9 mouse cellular contexts compared by ENCODE assay signal in genomic region chr11:21996325-21996647, GRCm38 (mm10). TPM values are rescaled to one million over a fixed set of nuclear protein-coding genes. Genes with fewer than 3 reads are reported as not detected.
DNase-seq lines count a peak whose midpoint lies in the region; ATAC-seq and TF ChIP-seq lines count a peak whose summit lies in the region.
"Had no signal": no experiment of that assay in that cellular context is flagged by ENCODE, and none has a peak within 500 bp of the region (broad histone marks: within the 10 kb centered on the region; RNA-seq: fewer than 3 reads in every experiment).

No protein-coding gene starts in this region.

- H3K27ac ChIP-seq in heart, embryonic 16.5 days (ENCODE audit: low read length) = no peak overlapping the region
- no peak overlapping the region for H3K27ac ChIP-seq in ES-Bruce4 (ENCODE audit: insufficient read depth, low read length)
- peak overlapping the region; percentile 70 for H3K27ac ChIP-seq in forebrain, embryonic 13.5 days
- no peak overlapping the region for H3K27ac ChIP-seq in limb, embryonic 14.5 days (replicated peaks; ENCODE audit: low read depth, low read length)

- peak overlapping the region; percentile 47 for H3K4me3 ChIP-seq in heart, embryonic 16.5 days (ENCODE audit: low read length)
- H3K4me3 ChIP-seq in ES-Bruce4 (ENCODE audit: low read depth, low read length) = peak overlapping the region; percentile 43
- peak overlapping the region; percentile 75 for H3K4me3 ChIP-seq in forebrain, embryonic 13.5 days
- peak overlapping the region; percentile 29 for H3K4me3 ChIP-seq in limb, embryonic 14.5 days (replicated peaks; ENCODE audit: low read length)

- no peak for TF ChIP-seq EP300 in ES-Bruce4 (IDR thresholded peaks at IDR 0.05; ENCODE audit: insufficient read depth, low read depth, low read length)

- no peak for ATAC-seq in heart, embryonic 16.5 days (replicated peaks; ENCODE audit: extremely low read depth, insufficient read depth, low FRiP score)
- ATAC-seq in forebrain, embryonic 13.5 days = 0 out of 2 replicates have a peak, but pooled peaks have one; percentile 11
- ATAC-seq in limb, embryonic 14.5 days (ENCODE audit: low FRiP score, low read depth) = no peak

- 7% methylated on average over 13 of the region's 13 CpGs for WGBS in heart, embryonic 16.5 days
- 13% methylated on average over 13 of the region's 13 CpGs for WGBS in forebrain, embryonic 13.5 days
- 1% methylated on average over 13 of the region's 13 CpGs for whole genome bisulfite sequencing in limb, embryonic 14.5 days

- H3K36me3 ChIP-seq in heart, embryonic 16.5 days (ENCODE audit: control insufficient read depth, insufficient read depth) = no peaks in the 10 kb centered on the region
- H3K36me3 ChIP-seq in ES-Bruce4 (ENCODE audit: control insufficient read depth, insufficient read depth, low read length, poor library complexity, severe bottlenecking) = no peaks in the 10 kb centered on the region
- peaks cover 14% of the 10 kb centered on the region for H3K36me3 ChIP-seq in forebrain, embryonic 13.5 days (ENCODE audit: poor library complexity, severe bottlenecking)
- no peaks in the 10 kb centered on the region for H3K36me3 ChIP-seq in limb, embryonic 14.5 days (ENCODE audit: control insufficient read depth, insufficient read depth, low read length)
- H3K36me3 ChIP-seq: G1E had no signal

- H3K9me3 ChIP-seq in heart, embryonic 16.5 days (replicated peaks; ENCODE audit: control insufficient read depth, low read length) = no peaks in the 10 kb centered on the region
- H3K9me3 ChIP-seq in ES-Bruce4 (replicated peaks; ENCODE audit: control insufficient read depth, insufficient read depth, low read length, poor library complexity, severe bottlenecking) = no peaks in the 10 kb centered on the region
- no peaks in the 10 kb centered on the region for H3K9me3 ChIP-seq in forebrain, embryonic 13.5 days (replicated peaks)
- H3K9me3 ChIP-seq in limb, embryonic 14.5 days (ENCODE audit: control insufficient read depth, low read length) = no peaks in the 10 kb centered on the region

- H3K4me2 ChIP-seq in heart, embryonic 16.5 days (ENCODE audit: low read depth, low read length) = peak overlapping the region; percentile 66
- peak overlapping the region; percentile 88 for H3K4me2 ChIP-seq in forebrain, embryonic 13.5 days
- peak overlapping the region; percentile 41 for H3K4me2 ChIP-seq in limb, embryonic 14.5 days (replicated peaks; ENCODE audit: low read depth, low read length, severe bottlenecking)

- H3K9ac ChIP-seq in heart, embryonic 16.5 days (ENCODE audit: low read length) = no peak overlapping the region
- no peak overlapping the region for H3K9ac ChIP-seq in ES-Bruce4 (ENCODE audit: low read depth, poor library complexity, severe bottlenecking)
- H3K9ac ChIP-seq in forebrain, embryonic 13.5 days = peak overlapping the region; percentile 96
- no peak overlapping the region for H3K9ac ChIP-seq in limb, embryonic 14.5 days (ENCODE audit: low read depth, low read length, severe bottlenecking)

- H3K27me3 ChIP-seq in heart, embryonic 16.5 days (ENCODE audit: control insufficient read depth, insufficient read depth, low read length) = peaks cover 87% of the 10 kb centered on the region
- H3K27me3 ChIP-seq in ES-Bruce4 (ENCODE audit: control insufficient read depth, insufficient read depth, low read length, poor library complexity, severe bottlenecking) = peaks cover 76% of the 10 kb centered on the region
- H3K27me3 ChIP-seq in forebrain, embryonic 13.5 days = peaks cover 60% of the 10 kb centered on the region
- H3K27me3 ChIP-seq in limb, embryonic 14.5 days (ENCODE audit: control insufficient read depth, insufficient read depth, low read length) = peaks cover 83% of the 10 kb centered on the region

- TF ChIP-seq POLR2A in ES-Bruce4 (IDR thresholded peaks at IDR 0.05; ENCODE audit: insufficient read depth, low read length) = no peak
- no peak for TF ChIP-seq POLR2A in limb, embryonic 14.5 days (IDR thresholded peaks at IDR 0.05; ENCODE audit: borderline replicate concordance, extremely low read depth, insufficient read depth, insufficient read length)

- peaks cover 15% of the 10 kb centered on the region for H3K4me1 ChIP-seq in heart, embryonic 16.5 days (ENCODE audit: control insufficient read depth, insufficient read depth, low read length)
- H3K4me1 ChIP-seq in ES-Bruce4 (ENCODE audit: control insufficient read depth, insufficient read depth, low read length) = no peaks in the 10 kb centered on the region
- peaks cover 78% of the 10 kb centered on the region for H3K4me1 ChIP-seq in forebrain, embryonic 13.5 days
- H3K4me1 ChIP-seq in limb, embryonic 14.5 days (ENCODE audit: control insufficient read depth, insufficient read depth, low read length) = peaks cover 8% of the 10 kb centered on the region

- no peak for TF ChIP-seq CTCF in ES-Bruce4 (IDR thresholded peaks at IDR 0.05; ENCODE audit: low read depth, low read length)

- DNase-seq in heart, adult 18-20 months = no peak
- no peak for DNase-seq in limb, embryonic 14.5 days (ENCODE audit: low spot score)
- DNase-seq in adrenal gland, postnatal 36 days = no peak
- DNase-seq in layer of hippocampus, adult 8-10 months (ENCODE audit: low spot score in 2 of 2) = no peak
- DNase-seq in gastrocnemius, adult 8-10 months (ENCODE audit: low spot score in 2 of 2) = no peak

RNA-seq across cellular contexts. Expression of gene Otx1, which starts 6.4 kb away (rescaled TPM):
- 0.13 and 0.26 TPM in 2 replicates for polyA plus RNA-seq in heart, embryonic 16.5 days (2015; fragmentation: Nextera tagmentation; extraction: Ambion mirVana)
- under 1 TPM in 1 of 2 experiments, not detected in 1; 0.23 TPM for total RNA-seq in heart, adult 18-20 months (2021)
- 0.40 and 0.60 TPM in 2 replicates for polyA plus RNA-seq in ES-Bruce4 (2011; ENCODE audit: insufficient read depth, insufficient read length, low read depth, missing spikeins)
- polyA plus RNA-seq in forebrain, embryonic 13.5 days (2015; fragmentation: Nextera tagmentation; extraction: Ambion mirVana) = 20.0 and 24.0 TPM in 2 replicates
- 3.3 and 3.4 TPM in 2 replicates for polyA plus RNA-seq in limb, embryonic 14.5 days (2012; rRNA removed)
- 2.2 TPM in 2 replicates for polyA plus RNA-seq in limb, embryonic 14.5 days (2014; fragmentation: Nextera tagmentation; extraction: Ambion mirVana)
- not detected for total RNA-seq in adrenal gland, postnatal 36 days (2021)
- total RNA-seq in layer of hippocampus, adult 8-10 months (2022) = 1 to 10 TPM; 2.7 to 5.5 (median 3.5) TPM
- total RNA-seq in gastrocnemius, adult 8-10 months (2022) = not detected
